Mouse (Mus musculus): ENCODE data around the gene Cd40lg.

DNA sequence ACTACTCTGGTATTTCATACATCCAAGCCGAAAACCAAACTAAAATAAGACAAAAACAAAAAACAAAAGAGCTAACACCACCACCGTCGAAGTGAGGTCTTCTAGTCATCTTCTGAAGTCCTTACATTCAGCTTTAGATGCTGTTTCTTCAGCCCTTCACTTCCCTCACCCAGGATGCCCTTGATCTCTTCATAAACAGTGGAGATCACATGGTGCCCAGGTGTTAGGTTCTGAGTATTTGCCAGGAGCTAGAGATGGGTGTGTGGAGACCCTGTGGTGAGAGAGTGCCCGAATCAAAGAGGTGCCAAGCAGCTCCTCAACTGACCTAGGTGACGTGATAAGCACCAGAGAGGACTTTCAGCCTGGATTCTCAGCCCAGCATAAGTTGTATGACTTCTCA lies 22.6 kb upstream of the Cd40lg start:
- no peak for TF ChIP-seq CTCF (IDR thresholded peaks at IDR 0.05; ENCODE audit: extremely low read depth, insufficient read length, insufficient replicate concordance, low read depth, low read length)
- TF ChIP-seq POLR2A (IDR thresholded peaks at IDR 0.05; ENCODE audit: low read depth, low read length) = no peak
